10 mouse cellular contexts compared by ENCODE assay signal in genomic region chr2:31115943-31116731, GRCm38 (mm10). TPM values are rescaled to one million over a fixed set of nuclear protein-coding genes. Genes with fewer than 3 reads are reported as not detected.
A peak's percentile ranks its signal among the peaks of the same experiment; 100 is the strongest.
DNase-seq lines count a peak whose midpoint lies in the region; ATAC-seq lines count a peak whose summit lies in the region.
"Had no signal": no experiment of that assay in that cellular context is flagged by ENCODE, and none has a peak within 500 bp of the region (broad histone marks: within the 10 kb centered on the region; RNA-seq: fewer than 3 reads in every experiment).

No protein-coding gene starts in this region.

- no peak overlapping the region for H3K9ac ChIP-seq in hindbrain, embryonic 14.5 days
- H3K9ac ChIP-seq in embryonic facial prominence, embryonic 15.5 days: no peak overlapping the region
- H3K9ac ChIP-seq: stomach, embryonic 15.5 days had no signal

- H3K27ac ChIP-seq in hindbrain, embryonic 10.5 days: peak overlapping the region; percentile 67; the same call in 1 of the 2 replicates
- H3K27ac ChIP-seq in hindbrain, embryonic 14.5 days: no peak overlapping the region
- H3K27ac ChIP-seq in embryonic facial prominence, embryonic 15.5 days (replicated peaks): peak overlapping the region; percentile 88
- H3K27ac ChIP-seq: stomach, embryonic 15.5 days had no signal

- H3K27me3 ChIP-seq in hindbrain, embryonic 10.5 days (ENCODE audit: insufficient read depth, poor library complexity, severe bottlenecking): no peaks in the 10 kb centered on the region
- no peaks in the 10 kb centered on the region for H3K27me3 ChIP-seq in hindbrain, embryonic 14.5 days (ENCODE audit: control insufficient read depth, insufficient read depth, low read length)
- H3K27me3 ChIP-seq in embryonic facial prominence, embryonic 15.5 days: no peaks in the 10 kb centered on the region
- H3K27me3 ChIP-seq: stomach, embryonic 15.5 days had no signal

- H3K4me2 ChIP-seq in hindbrain, embryonic 14.5 days (replicated peaks): no peak overlapping the region
- H3K4me2 ChIP-seq in embryonic facial prominence, embryonic 15.5 days (replicated peaks): 0 out of 2 replicates have a peak overlapping the region, but pooled peaks have one; percentile 6
- H3K4me2 ChIP-seq: stomach, embryonic 15.5 days had no signal

- H3K4me1 ChIP-seq in hindbrain, embryonic 10.5 days (replicated peaks): peaks cover 19% of the 10 kb centered on the region
- 0 out of 2 replicates have a peak, but pooled peaks cover 4% of the 10 kb centered on the region for H3K4me1 ChIP-seq in hindbrain, embryonic 14.5 days (replicated peaks; ENCODE audit: control insufficient read depth, insufficient read depth, low read length)
- peaks cover 50% of the 10 kb centered on the region for H3K4me1 ChIP-seq in embryonic facial prominence, embryonic 15.5 days

- peaks cover 5% of the 10 kb centered on the region; the same call in 1 of the 2 replicates for H3K9me3 ChIP-seq in hindbrain, embryonic 10.5 days
- no peaks in the 10 kb centered on the region for H3K9me3 ChIP-seq in hindbrain, embryonic 14.5 days (ENCODE audit: control insufficient read depth, low read length)
- H3K9me3 ChIP-seq in embryonic facial prominence, embryonic 15.5 days (replicated peaks): no peaks in the 10 kb centered on the region
- H3K9me3 ChIP-seq: stomach, embryonic 15.5 days had no signal

- peak; percentile 29 for DNase-seq in hindbrain, embryonic 10.5 days (ENCODE audit: low spot score)
- DNase-seq in hindbrain, embryonic 14.5 days (ENCODE audit: low spot score): no peak
- DNase-seq in mesoderm, embryonic 11.5 days (ENCODE audit: low read depth, low spot score): peak; percentile 24
- DNase-seq in testis, postnatal 10 days (ENCODE audit: low spot score): no peak
- no peak for DNase-seq in kidney, adult 8-10 months
- no peak for DNase-seq in frontal cortex, postnatal 10 days (ENCODE audit: low spot score in 2 of 2)
- DNase-seq: gastrocnemius, postnatal 14 days had no signal

- no peak overlapping the region for H3K4me3 ChIP-seq in hindbrain, embryonic 10.5 days
- H3K4me3 ChIP-seq in hindbrain, embryonic 14.5 days (replicated peaks; ENCODE audit: low read length): no peak overlapping the region
- H3K4me3 ChIP-seq in embryonic facial prominence, embryonic 15.5 days (replicated peaks): no peak overlapping the region
- H3K4me3 ChIP-seq: stomach, embryonic 15.5 days had no signal

- 69% methylated on average over 10 of the region's 10 CpGs for WGBS in hindbrain, embryonic 10.5 days
- WGBS in hindbrain, embryonic 14.5 days: 63% methylated on average over 10 of the region's 10 CpGs
- 30% methylated on average over 10 of the region's 10 CpGs for WGBS in embryonic facial prominence, embryonic 15.5 days

- peaks cover 4% of the 10 kb centered on the region; the same call in 1 of the 2 replicates for H3K36me3 ChIP-seq in hindbrain, embryonic 10.5 days
- H3K36me3 ChIP-seq in hindbrain, embryonic 14.5 days (replicated peaks; ENCODE audit: control insufficient read depth, insufficient read depth): no peaks in the 10 kb centered on the region
- no peaks in the 10 kb centered on the region; the same call in 1 of the 2 replicates for H3K36me3 ChIP-seq in embryonic facial prominence, embryonic 15.5 days
- H3K36me3 ChIP-seq: stomach, embryonic 15.5 days had no signal

- no peak for ATAC-seq in hindbrain, embryonic 14.5 days (ENCODE audit: low FRiP score)
- peak; percentile 86 for ATAC-seq in CD4-positive, CD25-positive, alpha-beta regulatory T cell, adult 4 months
- peak; percentile 83 for ATAC-seq in embryonic facial prominence, embryonic 15.5 days (ENCODE audit: insufficient number of reproducible peaks, low FRiP score, low TSS enrichment, low read depth)

RNA-seq across cellular contexts. Expression of gene Fnbp1, which starts 25.7 kb away (rescaled TPM):
- 14.7 and 16.0 TPM in 2 replicates for polyA plus RNA-seq in hindbrain, embryonic 10.5 days (2016; fragmentation: Nextera tagmentation; extraction: Ambion mirVana)
- polyA plus RNA-seq in hindbrain, embryonic 14.5 days (2014; fragmentation: Nextera tagmentation; extraction: Ambion mirVana): 28.9 and 29.1 TPM in 2 replicates
- 10 to 100 TPM; 78.2 to 90.0 TPM for polyA plus RNA-seq in CD4-positive, CD25-positive, alpha-beta regulatory T cell, adult 4 months (2017; shearing (Covaris generic))
- polyA plus RNA-seq in embryonic facial prominence, embryonic 15.5 days (2015; fragmentation: Nextera tagmentation; extraction: Ambion mirVana): 27.9 and 30.5 TPM in 2 replicates

RNA-seq across cellular contexts. Expression of gene Gpr107, which starts 36.0 kb away (rescaled TPM):
- polyA plus RNA-seq in hindbrain, embryonic 10.5 days (2016; fragmentation: Nextera tagmentation; extraction: Ambion mirVana): 35.1 and 35.5 TPM in 2 replicates
- polyA plus RNA-seq in hindbrain, embryonic 14.5 days (2014; fragmentation: Nextera tagmentation; extraction: Ambion mirVana): 25.1 and 26.1 TPM in 2 replicates
- 10 to 100 TPM; 56.6 to 60.7 TPM for polyA plus RNA-seq in CD4-positive, CD25-positive, alpha-beta regulatory T cell, adult 4 months (2017; shearing (Covaris generic))
- polyA plus RNA-seq in embryonic facial prominence, embryonic 15.5 days (2015; fragmentation: Nextera tagmentation; extraction: Ambion mirVana): 35.5 and 40.6 TPM in 2 replicates

Comparison
In these comparisons a context has a peak if more than half of its experiments do, and no peak if none do; other contexts are left out.
1. DNase-seq: peak in hindbrain, embryonic 10.5 days (single experiment) and mesoderm, embryonic 11.5 days (single experiment); none in hindbrain, embryonic 14.5 days (single experiment), testis, postnatal 10 days (single experiment), kidney, adult 8-10 months (0 of 2) and frontal cortex, postnatal 10 days (0 of 2).